Mouse (Mus musculus) frontal cortex, postnatal 25 days (tissue): ENCODE results near the gene Hist1h4n.
"Not testable (repeated sequence)": the region's sequence is repeated elsewhere in the genome, so short reads cannot be mapped to it uniquely, and the experiment has no call there.

Experiments used
- DNase-seq, 2 experiments: peaks; one replicate each; pipeline ENCODE4 v3.0.0; 2022; ENCODE audit warnings: low spot score in 2 of 2

Hist1h4n gene

DNA sequence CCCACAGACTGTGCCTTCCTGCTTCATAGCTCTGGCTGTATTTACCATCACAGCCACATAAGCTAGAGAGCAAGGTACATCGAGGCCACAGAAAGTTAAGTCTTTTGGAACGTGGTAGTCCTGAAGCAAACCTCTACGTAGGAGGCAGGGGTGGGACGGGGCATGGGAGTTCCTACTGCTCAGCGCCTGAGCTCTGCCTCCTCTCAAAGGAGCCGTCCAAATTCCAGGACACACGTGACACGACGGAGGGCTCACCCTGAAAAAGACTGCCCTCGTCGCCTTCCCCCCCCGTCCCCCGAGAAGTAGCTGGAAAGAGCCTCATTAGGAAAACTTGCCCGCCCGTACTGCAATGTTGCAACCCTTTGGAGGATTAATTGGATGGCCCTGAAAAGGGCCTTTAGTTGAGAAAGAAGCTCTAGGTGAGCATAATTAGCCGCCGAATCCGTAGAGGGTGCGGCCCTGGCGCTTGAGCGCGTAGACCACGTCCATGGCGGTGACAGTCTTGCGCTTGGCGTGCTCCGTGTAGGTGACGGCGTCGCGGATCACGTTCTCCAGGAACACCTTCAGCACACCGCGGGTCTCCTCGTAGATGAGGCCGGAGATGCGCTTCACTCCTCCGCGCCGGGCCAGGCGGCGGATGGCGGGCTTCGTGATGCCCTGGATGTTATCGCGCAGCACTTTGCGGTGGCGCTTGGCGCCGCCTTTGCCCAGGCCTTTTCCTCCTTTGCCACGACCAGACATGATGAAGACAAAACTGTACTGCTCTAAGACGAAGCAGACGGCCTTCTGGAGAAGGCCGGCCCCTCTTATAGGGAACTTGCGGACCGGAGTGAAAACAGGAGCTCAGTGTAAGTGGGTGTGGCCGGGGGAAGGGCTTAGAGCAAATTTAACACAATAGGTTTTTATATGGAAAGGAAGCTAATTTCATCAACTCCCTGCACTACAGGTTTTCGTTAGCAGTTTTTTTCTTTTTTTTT lies at the start of gene Hist1h4n:
Gene Hist1h4n (minus strand): TSS at position 779 of the 977 bp plus-strand sequence.
- DNase-seq: peak in 1 of 2 experiments; percentile 17

- no peak for DNase-seq
Observed at GRCm38 (mm10) chr13:21880735-21881134, 48.7 kb upstream of the Hist1h4n start.

- DNase-seq: not testable (repeated sequence)
Observed at GRCm38 (mm10) chr13:21865503-21865902, 33.5 kb upstream of the Hist1h4n start.

DNA sequence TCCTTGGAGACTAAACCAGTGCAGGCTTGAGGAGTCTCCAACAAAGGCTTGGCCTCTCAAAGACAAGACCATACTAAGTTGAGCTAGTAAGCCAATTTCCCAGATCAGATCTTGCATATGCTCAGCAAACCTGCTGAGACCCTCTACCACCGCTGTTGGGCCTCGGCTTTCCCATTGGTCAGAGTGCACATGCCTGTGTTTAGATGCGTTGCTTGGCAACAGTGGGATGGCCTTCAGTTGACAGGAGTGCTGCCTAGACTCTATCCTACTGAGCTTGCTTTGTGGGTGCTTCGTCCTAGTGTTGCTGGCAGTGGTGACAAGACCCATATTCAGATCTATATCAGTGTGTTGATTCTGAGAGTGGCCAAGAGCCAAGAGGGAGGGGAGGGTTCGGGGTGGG lies 29.6 kb upstream of the Hist1h4n start:
- no peak for DNase-seq

DNA sequence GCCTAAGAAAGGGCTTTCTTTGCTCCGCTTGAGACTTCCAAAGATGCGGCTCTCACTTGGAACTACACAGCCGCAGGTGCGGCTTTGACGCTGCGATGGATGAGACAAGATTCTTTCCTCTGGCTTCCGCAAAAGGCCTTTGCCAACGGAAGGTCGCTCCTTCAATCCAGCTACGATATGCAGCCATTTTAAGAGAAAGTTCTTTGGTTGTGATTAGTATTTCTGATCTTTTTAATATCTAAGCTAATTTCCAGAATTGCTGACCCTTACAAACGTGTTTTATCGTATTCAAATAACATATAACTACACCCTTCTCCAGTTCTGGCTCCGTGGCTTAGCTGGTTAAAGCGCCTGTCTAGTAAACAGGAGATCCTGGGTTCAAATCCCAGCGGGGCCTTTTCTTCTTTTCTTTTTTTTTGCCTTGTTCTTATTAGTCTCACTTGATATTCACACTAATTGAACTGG lies 23.7 kb upstream of the Hist1h4n start:
- peak; percentile 12 to 57 for DNase-seq

- peak; percentile 84 to 86 for DNase-seq
Observed at GRCm38 (mm10) chr13:21855146-21855545, 23.1 kb upstream of the Hist1h4n start.

- no peak for DNase-seq
Observed at GRCm38 (mm10) chr13:21852215-21852945, 20.4 kb upstream of the Hist1h4n start.

DNA sequence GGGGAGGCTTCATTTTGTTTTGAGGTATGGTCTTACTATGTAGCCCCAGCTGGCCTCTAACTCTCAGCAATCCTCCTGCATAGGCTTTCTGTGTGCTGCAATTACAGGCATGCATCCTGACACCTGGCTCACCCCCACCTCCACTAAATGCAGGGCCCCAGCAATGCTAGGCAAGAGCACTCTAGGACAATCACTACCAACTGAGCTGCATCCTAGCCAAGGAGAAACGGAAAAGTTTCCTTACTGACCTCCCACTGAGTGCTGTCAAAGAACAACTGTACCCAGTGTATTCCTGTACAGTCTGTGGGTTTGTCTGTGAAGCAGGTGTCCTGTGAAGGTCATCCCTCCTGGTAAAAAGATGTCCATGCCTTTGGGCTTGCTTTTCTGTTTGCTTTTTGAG lies 18.7 kb upstream of the Hist1h4n start:
- DNase-seq: not testable (repeated sequence)

DNA sequence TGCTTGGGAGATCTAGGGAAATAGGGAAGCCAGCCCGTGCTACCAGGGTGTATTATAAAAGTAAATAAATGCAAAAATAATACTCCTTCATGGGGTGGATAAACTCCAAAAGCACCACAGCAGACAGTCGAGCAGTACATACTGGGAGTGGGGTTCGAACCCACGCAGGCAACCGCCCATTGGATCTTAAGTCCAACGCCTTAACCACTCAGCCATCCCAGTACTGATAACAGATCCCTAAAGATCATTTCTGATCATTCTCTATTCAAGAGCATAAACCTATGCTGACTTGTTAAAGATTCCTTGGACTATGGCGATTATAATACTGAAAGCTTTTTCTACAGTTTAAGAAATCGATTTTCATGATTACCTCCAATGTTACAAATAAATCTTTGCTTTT lies 15.9 kb upstream of the Hist1h4n start:
- no peak for DNase-seq

GRCm38 (mm10) chr13:21846356-21846755 lies 14.4 kb upstream of the Hist1h4n start:
- DNase-seq: not testable (repeated sequence)

GRCm38 (mm10) chr13:21840508-21840907 lies 8.5 kb upstream of the Hist1h4n start:
- DNase-seq: not testable (repeated sequence)

DNA sequence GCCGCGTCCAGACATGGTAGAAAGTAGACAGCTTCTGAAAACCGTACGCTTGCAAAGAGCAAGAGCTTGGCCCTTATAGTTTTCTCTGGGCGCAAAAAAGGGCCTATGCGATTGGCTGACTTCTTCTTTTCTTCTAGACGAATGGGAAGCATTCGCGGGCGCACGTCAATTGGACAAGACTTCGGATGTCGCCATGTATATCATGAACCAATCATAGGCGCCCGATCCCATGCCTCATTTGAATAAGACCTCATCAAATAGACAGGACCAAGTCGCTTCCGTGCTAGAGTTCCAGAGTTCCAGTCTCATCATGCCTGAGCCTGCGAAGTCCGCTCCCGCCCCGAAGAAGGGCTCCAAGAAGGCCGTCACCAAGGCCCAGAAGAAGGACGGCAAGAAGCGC lies 1.5 kb upstream of the Hist1h4n start, which contains the start of the genes Hist1h2ap and Hist1h2br:
Gene Hist1h2ap (minus strand): TSS at position 47 of the 400 bp plus-strand sequence.
Gene Hist1h2br (plus strand): TSS at position 283 of the 400 bp plus-strand sequence.
- not testable (repeated sequence) for DNase-seq

DNA sequence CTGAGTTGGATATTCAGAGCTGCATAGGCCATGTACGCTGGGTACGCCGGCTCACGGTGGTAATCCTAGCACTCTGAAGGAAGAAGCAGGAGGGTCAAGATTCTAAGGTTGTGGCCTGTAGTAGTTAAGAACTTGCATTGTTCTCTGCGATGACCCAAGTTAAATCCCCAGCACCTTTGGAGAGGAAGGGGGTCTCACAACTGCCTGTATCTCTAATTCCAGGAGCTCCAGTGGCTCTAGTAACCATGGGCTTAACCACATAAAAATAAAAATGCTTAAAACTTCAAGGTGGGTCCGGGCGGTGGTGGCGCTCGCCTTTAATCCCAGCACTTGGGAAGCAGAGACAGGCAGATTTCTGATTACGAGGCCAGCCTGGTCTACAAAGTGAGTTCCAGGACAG lies 1.7 kb downstream of the Hist1h4n start:
- no peak for DNase-seq

GRCm38 (mm10) chr13:21828511-21828910 lies 3.5 kb downstream of the Hist1h4n start:
- DNase-seq: no peak

DNA sequence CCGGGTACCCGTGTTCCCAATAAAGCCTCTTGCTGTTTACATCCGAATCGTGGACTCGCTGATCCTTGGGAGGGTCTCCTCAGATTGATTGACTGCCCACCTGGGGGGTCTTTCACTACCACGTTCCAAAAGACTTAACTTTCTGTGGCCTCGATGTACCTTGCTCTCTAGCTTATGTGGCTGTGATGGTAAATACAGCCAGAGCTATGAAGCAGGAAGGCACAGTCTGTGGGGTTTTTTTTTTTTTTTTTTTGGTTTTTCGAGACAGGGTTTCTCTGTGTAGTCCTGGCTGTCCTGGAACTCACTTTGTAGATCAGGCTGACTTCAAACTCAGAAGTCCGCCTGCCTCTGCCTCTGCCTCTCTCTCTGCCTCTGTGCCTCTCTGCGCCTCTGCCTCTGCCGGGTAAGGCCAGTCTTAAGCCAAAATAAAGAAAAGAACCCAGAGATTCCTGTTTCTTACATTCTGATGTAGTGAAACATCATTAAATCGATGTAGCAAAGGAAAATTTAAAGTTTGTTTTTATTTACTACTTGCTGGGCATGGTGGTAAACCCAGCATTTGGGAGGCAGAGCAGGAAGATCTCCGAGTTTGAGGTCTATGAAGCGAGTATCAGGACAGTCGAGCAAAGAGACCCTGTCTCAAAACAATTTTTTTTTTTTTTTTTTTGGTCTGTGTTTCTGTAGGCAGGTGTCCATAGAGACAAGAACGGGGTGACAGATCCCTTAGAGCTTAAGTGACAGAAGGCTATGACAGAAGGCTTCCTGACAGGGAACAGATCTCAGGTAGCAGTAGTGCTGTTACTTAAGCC lies 11.7 kb downstream of the Hist1h4n start:
- not testable (repeated sequence) for DNase-seq

DNA sequence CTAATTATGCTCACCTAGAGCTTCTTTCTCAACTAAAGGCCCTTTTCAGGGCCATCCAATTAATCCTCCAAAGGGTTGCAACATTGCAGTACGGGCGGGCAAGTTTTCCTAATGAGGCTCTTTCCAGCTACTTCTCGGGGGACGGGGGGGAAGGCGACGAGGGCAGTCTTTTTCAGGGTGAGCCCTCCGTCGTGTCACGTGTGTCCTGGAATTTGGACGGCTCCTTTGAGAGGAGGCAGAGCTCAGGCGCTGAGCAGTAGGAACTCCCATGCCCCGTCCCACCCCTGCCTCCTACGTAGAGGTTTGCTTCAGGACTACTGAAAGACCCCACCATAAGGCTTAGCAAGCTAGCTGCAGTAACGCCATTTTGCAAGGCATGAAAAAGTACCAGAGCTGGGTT lies 19.9 kb downstream of the Hist1h4n start:
- DNase-seq: not testable (repeated sequence)

- not testable (repeated sequence) for DNase-seq
Observed at GRCm38 (mm10) chr13:21811539-21811938, 20.5 kb downstream of the Hist1h4n start, which contains the start of gene Hist1h4m. Gene Hist1h4m (plus strand): TSS chr13:21811746.

DNA sequence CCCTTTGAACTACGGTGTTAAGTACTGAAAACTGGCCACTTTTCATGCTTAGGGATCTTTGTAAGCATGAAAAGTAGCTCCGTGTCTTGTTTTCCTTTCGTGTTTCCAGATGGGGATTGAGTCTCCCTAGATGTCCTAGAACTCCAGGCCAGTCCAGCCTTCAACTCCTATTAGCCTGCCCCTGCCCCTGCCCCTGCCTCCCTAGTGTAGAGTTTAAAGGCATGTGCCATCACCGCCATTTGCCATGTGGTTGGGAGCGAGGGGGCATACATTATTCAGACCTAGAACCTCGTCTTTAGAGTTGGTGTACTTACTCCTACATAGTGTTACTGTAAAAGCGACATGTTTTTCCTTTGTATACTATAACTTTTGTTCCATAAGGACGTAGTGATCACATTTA lies 20.9 kb downstream of the Hist1h4n start:
- not testable (repeated sequence) for DNase-seq

DNA sequence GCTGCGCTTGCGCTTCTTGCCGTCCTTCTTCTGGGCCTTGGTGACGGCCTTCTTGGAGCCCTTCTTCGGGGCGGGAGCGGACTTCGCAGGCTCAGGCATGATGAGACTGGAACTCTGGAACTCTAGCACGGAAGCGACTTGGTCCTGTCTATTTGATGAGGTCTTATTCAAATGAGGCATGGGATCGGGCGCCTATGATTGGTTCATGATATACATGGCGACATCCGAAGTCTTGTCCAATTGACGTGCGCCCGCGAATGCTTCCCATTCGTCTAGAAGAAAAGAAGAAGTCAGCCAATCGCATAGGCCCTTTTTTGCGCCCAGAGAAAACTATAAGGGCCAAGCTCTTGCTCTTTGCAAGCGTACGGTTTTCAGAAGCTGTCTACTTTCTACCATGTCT lies 21.9 kb downstream of the Hist1h4n start, which contains the start of the genes Hist1h2bq and Hist1h2ao:
Gene Hist1h2bq (minus strand): TSS at position 125 of the 400 bp plus-strand sequence.
Gene Hist1h2ao (plus strand): TSS at position 393 of the 400 bp plus-strand sequence.
- not testable (repeated sequence) for DNase-seq

DNA sequence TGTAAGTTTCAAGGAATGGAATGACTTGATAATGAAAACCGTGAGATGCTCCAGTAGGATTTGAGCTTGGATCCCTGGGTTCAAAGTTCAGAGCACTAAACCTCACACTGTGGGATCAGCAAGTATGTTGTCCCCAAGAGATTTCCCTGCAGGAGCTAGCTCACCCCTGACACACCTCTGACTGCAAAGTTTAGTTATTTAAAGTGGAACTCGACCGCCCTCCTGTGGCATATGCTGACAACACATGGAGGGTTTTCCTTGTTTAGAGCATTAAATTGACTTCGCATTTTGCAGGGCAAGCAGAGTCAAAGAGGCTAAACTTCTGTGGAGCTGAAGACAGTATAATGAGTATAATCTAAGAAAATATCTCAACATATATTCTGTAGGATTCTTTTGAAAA lies 28.9 kb downstream of the Hist1h4n start:
- DNase-seq: not testable (repeated sequence)

DNA sequence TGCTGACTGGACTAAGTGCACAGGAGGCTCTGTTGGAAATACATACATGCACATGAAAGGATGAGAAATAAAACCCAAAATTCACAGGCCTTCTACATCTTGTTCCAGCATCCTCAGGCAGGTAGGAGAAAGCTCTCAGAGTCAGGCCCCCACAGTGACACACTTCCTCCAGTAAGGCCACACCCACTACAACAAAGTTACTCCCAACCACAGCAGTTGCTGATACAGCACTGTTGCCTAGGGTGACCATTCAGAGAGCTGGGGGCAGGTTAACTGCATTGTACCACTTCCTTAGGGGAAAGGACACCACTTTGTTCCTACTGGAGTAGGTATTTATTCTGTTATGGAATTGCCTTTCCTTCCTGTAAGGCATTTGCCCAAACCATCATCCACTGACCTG lies 34.8 kb downstream of the Hist1h4n start:
- not testable (repeated sequence) for DNase-seq
